Mouse (Mus musculus): ENCODE measurements around the gene Adh6a. TPM values are rescaled to one million over a fixed set of nuclear protein-coding genes. Genes with fewer than 3 reads are reported as not detected.
"Not testable (repeated sequence)": the region's sequence is repeated elsewhere in the genome, so short reads cannot be mapped to it uniquely, and the experiment has no call there.

Gene Adh6a
- total RNA-seq, 2 experiments from 2014 or later = not detected

GRCm38 (mm10) chr3:138316908-138317472 lies 3.9 kb downstream of the Adh6a start:
- intact Hi-C loops (cut with DNase I) = no loop called here

DNA sequence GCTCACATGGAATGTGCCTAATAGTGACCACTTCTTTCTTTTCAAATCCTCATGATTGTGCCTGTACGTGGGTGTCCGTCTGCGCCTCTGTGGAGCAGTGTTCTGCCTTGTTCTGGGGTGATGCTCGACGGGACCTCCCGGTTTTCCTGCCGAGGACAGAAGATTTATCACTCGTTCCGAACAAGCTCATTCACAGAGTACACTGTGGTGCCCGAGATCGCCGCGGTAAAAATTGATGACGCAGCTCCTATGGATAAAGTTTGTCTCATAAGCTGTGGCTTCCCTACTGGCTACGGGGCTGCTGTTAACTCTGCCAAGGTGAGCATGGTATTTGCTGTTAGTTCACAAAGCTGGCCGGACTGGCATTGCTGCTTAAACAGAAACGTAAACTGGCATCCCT lies 11.9 kb downstream of the Adh6a start:
- no peak for DNase-seq
- intact Hi-C loops (cut with DNase I) = no loop called here

More at GRCm38 (mm10) chr3:138316908-138317472, 3.9 kb downstream of the Adh6a start:
- DNase-seq = no peak

DNA sequence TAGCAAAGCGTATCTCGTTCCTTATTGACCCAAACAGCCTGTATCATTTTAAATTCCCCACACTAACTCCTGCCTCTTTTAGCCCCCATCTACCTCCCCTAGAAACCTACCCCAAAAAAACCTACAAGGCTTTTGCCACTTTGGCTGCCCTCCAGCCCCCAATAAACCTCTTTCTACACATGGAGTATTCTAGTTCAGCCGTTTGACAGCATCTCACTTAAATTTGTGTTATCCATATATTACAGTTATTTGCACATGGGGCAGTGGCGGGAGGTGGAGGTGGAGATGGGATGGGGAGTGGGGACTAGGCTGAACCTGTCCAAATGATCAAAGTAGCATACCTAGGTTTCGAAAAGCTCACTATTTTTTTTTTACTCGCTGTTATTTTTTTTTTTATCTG lies 12.4 kb downstream of the Adh6a start:
- no peak for DNase-seq

GRCm38 (mm10) chr3:138333910-138334309 lies 20.8 kb downstream of the Adh6a start:
- intact Hi-C loops (cut with DNase I) = no loop called here

More for the DNA sequence above, 12.4 kb downstream of the Adh6a start:
- intact Hi-C loops (cut with DNase I) = no loop called here

DNA sequence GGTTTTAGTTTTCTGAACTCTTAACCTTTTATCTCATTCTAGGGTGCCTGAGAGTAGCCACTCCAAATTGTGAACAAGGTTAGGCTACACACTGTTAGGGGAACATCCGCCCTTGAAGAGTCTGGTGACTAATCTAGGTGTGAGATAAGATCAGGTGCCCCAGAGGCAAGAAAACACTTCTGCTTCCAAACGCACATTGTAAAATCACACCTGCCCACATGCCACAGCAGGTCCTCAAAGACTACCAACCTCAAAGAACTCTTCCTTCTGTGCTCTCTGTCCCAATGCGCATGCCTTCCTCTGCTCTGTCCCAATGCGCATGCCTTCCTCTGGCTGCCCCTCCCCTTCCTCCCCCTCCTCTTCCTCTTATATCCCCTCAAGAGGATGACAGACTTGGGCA lies 21.2 kb downstream of the Adh6a start:
- DNase-seq = no peak
- intact Hi-C loops (cut with DNase I) = no loop called here

More at GRCm38 (mm10) chr3:138333910-138334309, 20.8 kb downstream of the Adh6a start:
- no peak for DNase-seq

DNA sequence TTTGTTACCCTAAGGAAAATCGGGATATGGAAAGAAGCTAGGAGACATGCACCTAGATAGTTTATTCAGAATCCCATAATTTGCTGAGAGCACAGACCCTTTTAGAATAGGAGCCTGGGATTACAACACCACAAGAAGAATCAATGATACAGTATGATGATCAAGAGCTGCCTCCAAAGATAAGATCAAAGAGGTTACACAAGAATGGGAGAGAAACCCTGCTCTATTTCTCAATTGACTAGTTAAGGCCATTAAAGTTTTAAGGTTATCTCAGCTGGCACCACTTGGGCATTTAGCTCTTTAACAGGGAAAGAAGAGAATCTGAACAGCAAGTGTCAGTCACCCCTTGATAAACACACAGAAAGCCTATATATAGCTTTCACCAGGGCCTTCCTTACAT lies 22.5 kb downstream of the Adh6a start:
- no peak for DNase-seq
- intact Hi-C loops (cut with DNase I) = no loop called here

DNA sequence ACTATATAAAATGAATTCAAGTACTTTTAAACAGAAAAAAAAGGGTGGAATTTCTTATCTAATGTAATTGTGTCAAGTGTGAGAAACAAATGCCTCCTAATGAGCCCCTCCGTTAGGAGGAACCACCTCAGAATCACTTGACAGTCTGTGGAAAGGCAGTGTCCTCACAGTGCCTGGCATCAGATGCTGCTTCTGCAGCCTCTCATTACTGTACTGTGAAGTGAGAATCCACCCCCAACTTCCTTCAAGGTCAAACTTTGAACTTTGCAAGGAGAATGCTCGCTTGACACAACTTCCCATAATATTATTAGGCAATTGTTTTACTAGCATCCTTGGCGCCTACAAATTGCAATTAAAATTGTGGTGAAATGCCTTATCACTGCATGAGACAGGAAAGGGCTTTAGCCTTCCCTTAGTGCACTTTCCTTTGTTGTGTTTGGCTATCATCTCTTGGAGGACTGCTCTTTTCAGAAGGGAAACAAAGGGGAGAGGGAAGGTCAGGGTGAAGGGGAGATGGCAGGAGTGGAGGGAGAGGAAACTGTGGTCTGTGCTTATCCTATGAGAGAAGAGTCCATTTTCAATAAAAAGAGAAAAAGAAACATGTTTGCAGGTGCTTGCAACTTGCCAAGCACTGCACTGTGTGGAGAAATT lies 23.1 kb downstream of the Adh6a start:
- intact Hi-C loops (cut with DNase I) = no loop called here
- no peak for DNase-seq

DNA sequence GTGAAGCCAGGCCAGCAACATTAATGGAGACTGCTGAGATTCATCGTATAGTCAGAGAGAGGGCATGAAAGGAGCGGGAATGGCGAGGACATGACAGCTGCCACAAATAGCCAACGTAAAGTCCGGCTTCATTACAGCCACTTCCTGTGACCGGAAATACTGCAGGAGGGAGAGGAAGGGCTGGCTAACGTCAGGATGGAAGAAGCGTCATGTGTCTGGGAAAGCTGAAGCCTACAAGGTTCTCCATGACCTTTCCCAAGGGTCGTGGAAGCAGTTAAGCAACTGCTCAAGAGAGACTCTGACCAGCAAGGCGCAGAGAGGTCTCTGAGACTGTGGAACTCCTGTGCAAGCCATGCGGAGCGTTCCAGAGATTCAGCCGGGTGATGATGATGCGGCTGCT lies 28.4 kb downstream of the Adh6a start, which contains the start of gene Adh6b:
Adh6b (plus strand) TSS at position 305 of the 400 bp plus-strand sequence.
- intact Hi-C loops (cut with DNase I) = no loop called here
- DNase-seq = no peak

DNA sequence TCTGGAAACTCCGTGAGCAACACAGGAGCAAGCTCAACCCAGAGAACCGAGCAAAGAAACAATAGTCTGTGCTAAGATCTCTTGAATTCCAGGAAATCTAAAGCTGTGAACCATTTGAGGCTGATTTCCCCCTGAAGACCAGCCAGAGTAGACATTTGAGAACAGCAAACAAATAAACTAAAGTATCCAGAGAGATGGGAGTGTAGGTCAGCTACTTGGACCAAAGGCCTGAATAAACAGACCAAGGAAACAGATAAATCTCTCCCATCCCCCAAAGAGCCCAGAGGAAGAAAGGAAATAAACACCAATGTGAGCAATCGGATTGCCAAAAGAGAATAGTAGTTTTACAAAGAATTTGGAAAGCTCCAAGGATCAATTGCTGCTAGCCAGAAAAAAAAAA lies 34.0 kb downstream of the Adh6a start:
- intact Hi-C loops (cut with DNase I) = no loop called here

GRCm38 (mm10) chr3:138352012-138352809 lies 39.1 kb downstream of the Adh6a start:
- DNase-seq = no peak
- intact Hi-C loops (cut with DNase I) = no loop called here

More for the DNA sequence above, 34.0 kb downstream of the Adh6a start:
- DNase-seq = no peak

DNA sequence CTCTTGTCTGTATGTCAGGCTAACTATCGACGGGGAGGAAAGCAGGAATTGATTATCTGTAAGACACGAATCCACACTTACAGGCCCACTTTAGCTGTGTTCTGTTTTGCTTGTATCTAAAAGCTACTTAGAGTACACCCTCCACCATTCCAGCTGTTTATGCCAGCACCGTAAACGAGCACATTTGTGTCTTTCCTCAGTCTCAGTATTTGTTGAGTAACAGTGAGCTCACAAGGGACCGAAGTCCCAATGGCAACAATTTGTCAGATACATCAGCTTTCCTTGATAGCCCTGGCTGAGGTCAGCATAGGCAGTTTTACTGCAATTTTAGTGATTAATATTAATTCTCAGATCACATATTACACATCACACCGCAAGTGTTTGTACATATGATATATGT lies 45.8 kb downstream of the Adh6a start:
- intact Hi-C loops (cut with DNase I) = no loop called here
- no peak for DNase-seq

GRCm38 (mm10) chr3:138360721-138361120 lies 47.6 kb downstream of the Adh6a start:
- intact Hi-C loops (cut with DNase I) = no loop called here
- no peak for DNase-seq

GRCm38 (mm10) chr3:138362920-138363319 lies 49.8 kb downstream of the Adh6a start:
- DNase-seq = no peak
- intact Hi-C loops (cut with DNase I) = no loop called here

DNA sequence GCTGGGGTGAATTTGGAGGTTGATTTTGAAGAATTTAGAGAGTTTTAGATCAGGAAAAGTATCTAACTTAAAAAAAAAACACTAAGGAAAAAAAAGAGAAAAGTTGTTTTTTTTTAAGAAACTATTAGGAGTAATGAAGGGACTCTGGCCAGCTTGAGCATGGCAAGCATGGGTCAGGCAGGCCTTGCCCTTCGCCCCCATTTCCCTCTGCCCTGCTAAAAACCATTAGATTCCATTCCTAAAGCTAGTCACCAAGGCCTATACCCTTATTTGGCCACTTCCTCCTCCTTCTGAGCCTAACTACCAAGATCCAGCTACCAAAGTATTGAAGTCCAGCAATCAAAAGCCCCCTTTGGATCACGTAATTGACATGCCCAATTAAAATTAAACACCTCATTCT lies 53.1 kb downstream of the Adh6a start:
- no peak for DNase-seq
- intact Hi-C loops (cut with DNase I) = no loop called here

DNA sequence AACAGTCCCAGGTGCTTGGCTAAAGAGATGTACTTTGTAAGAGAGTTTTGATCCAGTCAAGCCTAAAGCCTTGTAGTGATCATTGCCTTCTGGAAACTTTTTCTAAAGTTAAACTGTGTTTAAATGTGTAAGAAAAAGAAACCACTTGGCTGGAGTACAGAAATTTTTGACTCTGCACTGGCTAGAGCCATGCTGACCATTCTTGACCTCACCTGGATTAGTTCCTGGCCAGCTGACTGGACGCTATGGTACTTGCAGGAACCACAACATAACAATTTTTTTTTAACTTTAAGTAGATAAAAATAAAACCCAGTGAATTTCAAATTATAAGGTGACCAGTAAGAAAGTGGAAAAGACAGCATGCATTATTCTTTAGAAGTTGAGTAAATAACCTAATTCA lies 56.5 kb downstream of the Adh6a start:
- no peak for DNase-seq
- intact Hi-C loops (cut with DNase I) = no loop called here

GRCm38 (mm10) chr3:138370289-138370688 lies 57.2 kb downstream of the Adh6a start:
- DNase-seq; intact Hi-C loops (cut with DNase I): not testable (repeated sequence)

- intact Hi-C loops (cut with DNase I) = no loop called here
- no peak for DNase-seq
Measured at GRCm38 (mm10) chr3:138373920-138374319, 60.8 kb downstream of the Adh6a start.

DNA sequence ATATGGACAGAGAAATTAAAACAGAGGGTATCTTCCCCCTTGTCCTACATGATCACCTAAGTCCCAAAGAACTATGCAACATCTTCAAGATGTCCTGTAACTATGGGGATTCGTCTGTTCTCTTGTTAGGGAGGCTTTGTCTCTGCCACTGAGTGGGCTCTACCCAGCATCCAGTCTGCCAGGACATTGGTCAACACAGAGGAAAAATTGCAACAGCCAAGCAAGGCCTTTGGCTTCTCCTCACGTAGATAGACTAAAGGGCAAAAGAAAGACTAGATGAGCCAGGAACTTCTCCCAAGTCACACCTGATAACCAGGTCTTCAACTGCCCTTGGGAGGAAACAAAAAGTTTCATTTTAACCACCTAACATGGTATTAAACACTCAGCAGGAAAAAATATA lies 62.1 kb downstream of the Adh6a start:
- intact Hi-C loops (cut with DNase I) = no loop called here
- DNase-seq = no peak

All from heart, postnatal 36 days (tissue).